Mouse (Mus musculus): ENCODE measurements around the gene Ssr2. TPM values are rescaled to one million over a fixed set of nuclear protein-coding genes. Genes with fewer than 3 reads are reported as not detected.

The Ssr2 gene
- polyA plus RNA-seq, 1 experiment: 89.0 TPM

GRCm38 (mm10) chr3:88626316-88626715 is 50.6 kb downstream of the Ssr2 start:
- H3K4me3 ChIP-seq (ENCODE audit: insufficient read depth, low read depth, low read length): no peak overlapping the region
- H3K4me1 ChIP-seq (ENCODE audit: control insufficient read depth, insufficient read depth, insufficient read length, low read length): peaks cover 50% of the 10 kb centered on the region
- peak overlapping the region; percentile 33 for H3K27ac ChIP-seq (replicated peaks; ENCODE audit: low read depth, low read length)

DNA sequence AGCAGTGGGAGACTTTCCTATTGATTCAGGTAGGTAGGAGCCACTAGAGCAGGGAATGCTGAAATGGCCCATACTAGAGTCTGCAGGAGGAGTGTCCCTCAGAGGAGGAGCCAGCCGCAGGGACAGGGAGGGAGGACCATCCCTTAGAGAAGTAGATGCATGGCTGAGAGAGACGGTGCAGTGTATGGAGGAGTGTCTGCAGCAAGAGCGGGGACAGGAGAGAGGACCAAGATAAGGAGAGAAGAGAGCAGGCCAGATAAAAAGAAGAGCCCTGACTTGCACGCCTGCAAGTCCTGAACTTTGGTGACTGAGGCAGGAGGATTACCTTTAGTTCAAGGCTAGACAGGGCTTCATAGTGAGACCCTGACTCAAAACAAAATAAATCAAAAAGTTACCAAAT is 51.4 kb downstream of the Ssr2 start:
- H3K4me1 ChIP-seq (ENCODE audit: control insufficient read depth, insufficient read depth, insufficient read length, low read length): peaks cover 50% of the 10 kb centered on the region
- no peak overlapping the region for H3K4me3 ChIP-seq (ENCODE audit: insufficient read depth, low read depth, low read length)
- no peak overlapping the region for H3K27ac ChIP-seq (replicated peaks; ENCODE audit: low read depth, low read length)

DNA sequence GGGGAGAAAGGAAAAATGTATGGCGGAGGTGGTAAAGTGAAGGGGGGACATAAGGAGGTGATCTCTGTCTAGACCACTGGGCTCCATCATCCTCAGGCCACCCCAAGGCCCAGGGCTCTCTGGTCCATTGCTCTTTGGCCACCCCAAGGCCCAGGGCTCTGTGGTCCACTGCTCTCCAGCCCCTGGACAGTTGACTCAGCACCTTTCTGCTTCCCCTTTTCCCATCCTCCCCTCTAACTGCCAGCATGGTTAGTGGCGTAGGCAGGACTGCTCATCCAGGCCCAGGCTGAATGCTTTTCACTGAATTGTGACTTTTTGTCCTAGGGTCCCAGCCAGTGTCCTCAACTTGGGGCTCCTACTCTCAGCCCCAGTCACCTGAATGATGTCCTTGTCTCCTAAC is 51.9 kb downstream of the Ssr2 start:
- Histone ChIP-seq H3K27ac (replicated peaks; ENCODE audit: low read depth, low read length) (no peak overlapping the region), H3K4me3 (ENCODE audit: insufficient read depth, low read depth, low read length) (no peak overlapping the region), H3K4me1 (ENCODE audit: control insufficient read depth, insufficient read depth, insufficient read length, low read length) (peaks cover 50% of the 10 kb centered on the region)

GRCm38 (mm10) chr3:88628766-88629165 is 53.1 kb downstream of the Ssr2 start:
- Histone ChIP-seq H3K27ac (replicated peaks; ENCODE audit: low read depth, low read length) (peak overlapping the region; percentile 53), H3K4me1 (ENCODE audit: control insufficient read depth, insufficient read depth, insufficient read length, low read length) (peaks cover 47% of the 10 kb centered on the region), H3K4me3 (ENCODE audit: insufficient read depth, low read depth, low read length) (no peak overlapping the region)

DNA sequence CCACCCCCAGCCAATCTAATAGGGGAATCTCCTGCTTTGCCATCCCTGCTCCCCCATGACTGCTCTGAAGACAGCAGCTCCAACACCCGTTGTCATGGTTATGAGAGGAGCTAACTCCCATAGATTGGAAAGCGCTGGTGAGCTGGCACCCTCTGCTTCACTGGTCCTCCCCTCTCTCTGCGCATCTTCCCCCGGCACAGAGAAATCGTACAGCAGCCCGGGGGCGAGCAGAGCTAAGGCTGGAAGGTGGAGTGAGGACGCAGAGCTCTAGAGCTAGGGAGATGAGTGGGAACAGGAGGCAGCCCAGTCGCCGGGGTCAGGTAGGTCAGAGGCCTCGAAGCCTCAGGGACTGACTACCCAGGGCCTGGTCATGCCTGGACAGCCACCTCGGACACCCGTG is 53.6 kb downstream of the Ssr2 start:
- peak overlapping the region; percentile 53 for H3K27ac ChIP-seq (replicated peaks; ENCODE audit: low read depth, low read length)
- H3K4me3 ChIP-seq (ENCODE audit: insufficient read depth, low read depth, low read length): no peak overlapping the region
- peaks cover 43% of the 10 kb centered on the region for H3K4me1 ChIP-seq (ENCODE audit: control insufficient read depth, insufficient read depth, insufficient read length, low read length)

DNA sequence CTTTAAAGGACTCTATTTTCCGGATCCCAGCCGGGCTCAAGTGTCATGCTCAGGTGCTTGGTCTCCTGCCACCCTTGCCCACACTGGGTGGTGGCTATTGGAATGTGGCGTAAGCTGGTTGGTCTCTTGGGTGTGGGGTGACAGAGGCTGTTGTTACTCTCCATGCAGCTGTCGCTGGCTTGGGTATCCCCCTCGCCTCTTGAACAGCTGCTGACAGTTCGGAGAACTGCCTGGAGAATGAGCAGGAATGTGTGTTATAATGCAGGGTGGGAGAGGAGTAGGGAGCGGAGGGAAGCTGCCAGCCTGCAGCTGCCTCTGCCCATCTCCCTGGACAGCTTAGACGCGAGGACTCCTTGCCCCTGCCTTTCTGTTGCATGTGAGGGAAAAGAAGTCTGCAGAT is 54.3 kb downstream of the Ssr2 start:
- no peak overlapping the region for H3K4me3 ChIP-seq (ENCODE audit: insufficient read depth, low read depth, low read length)
- H3K27ac ChIP-seq (replicated peaks; ENCODE audit: low read depth, low read length): 0 out of 2 replicates have a peak overlapping the region, but pooled peaks have one; percentile 6
- H3K4me1 ChIP-seq (ENCODE audit: control insufficient read depth, insufficient read depth, insufficient read length, low read length): peaks cover 36% of the 10 kb centered on the region

DNA sequence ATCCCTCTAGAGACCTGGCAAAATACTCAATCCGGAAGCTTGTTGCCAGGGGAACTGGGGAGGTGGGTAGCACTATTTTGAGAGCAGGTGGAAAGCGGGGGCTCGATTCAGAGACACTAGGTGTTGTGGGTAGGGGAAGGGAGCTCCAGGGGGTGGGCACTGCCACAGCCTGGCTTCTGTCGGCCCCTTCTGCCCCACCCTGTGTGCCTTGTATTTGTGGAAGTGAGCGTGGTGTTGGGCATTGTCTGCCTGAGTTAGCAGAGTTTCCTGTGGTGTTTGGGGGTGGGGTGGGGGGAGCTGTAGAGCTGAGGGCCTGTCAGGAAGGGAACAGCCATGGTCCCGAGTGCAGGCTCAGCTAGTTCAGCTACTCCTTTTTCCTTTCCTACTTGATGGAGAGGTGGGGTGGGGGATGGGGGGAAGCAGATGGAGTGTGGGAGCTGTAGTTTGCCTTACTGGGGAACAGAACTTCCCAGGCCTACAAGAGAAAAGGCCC is 55.2 kb downstream of the Ssr2 start:
- Histone ChIP-seq H3K4me3 (ENCODE audit: insufficient read depth, low read depth, low read length) (peak overlapping the region; percentile 5; the same call in 1 of the 2 replicates), H3K4me1 (ENCODE audit: control insufficient read depth, insufficient read depth, insufficient read length, low read length) (peaks cover 29% of the 10 kb centered on the region), H3K27ac (replicated peaks; ENCODE audit: low read depth, low read length) (peak overlapping the region; percentile 85)

- Histone ChIP-seq H3K27ac (replicated peaks; ENCODE audit: low read depth, low read length) (no peak overlapping the region), H3K4me1 (ENCODE audit: control insufficient read depth, insufficient read depth, insufficient read length, low read length) (peaks cover 22% of the 10 kb centered on the region), H3K4me3 (ENCODE audit: insufficient read depth, low read depth, low read length) (no peak overlapping the region)
These were observed 56.4 kb downstream of the Ssr2 start for GRCm38 (mm10) chr3:88631921-88632587.

- no peak overlapping the region for H3K27ac ChIP-seq (replicated peaks; ENCODE audit: low read depth, low read length)
- H3K4me3 ChIP-seq (ENCODE audit: insufficient read depth, low read depth, low read length): no peak overlapping the region
- H3K4me1 ChIP-seq (ENCODE audit: control insufficient read depth, insufficient read depth, insufficient read length, low read length): peaks cover 17% of the 10 kb centered on the region
These were observed 57.4 kb downstream of the Ssr2 start for GRCm38 (mm10) chr3:88633056-88633455.

GRCm38 (mm10) chr3:88635506-88636275 is 60.0 kb downstream of the Ssr2 start:
- Histone ChIP-seq H3K4me1 (ENCODE audit: control insufficient read depth, insufficient read depth, insufficient read length, low read length) (no peaks in the 10 kb centered on the region; the same call in 1 of the 2 replicates), H3K27ac (replicated peaks; ENCODE audit: low read depth, low read length) (no peak overlapping the region), H3K4me3 (ENCODE audit: insufficient read depth, low read depth, low read length) (no peak overlapping the region)

DNA sequence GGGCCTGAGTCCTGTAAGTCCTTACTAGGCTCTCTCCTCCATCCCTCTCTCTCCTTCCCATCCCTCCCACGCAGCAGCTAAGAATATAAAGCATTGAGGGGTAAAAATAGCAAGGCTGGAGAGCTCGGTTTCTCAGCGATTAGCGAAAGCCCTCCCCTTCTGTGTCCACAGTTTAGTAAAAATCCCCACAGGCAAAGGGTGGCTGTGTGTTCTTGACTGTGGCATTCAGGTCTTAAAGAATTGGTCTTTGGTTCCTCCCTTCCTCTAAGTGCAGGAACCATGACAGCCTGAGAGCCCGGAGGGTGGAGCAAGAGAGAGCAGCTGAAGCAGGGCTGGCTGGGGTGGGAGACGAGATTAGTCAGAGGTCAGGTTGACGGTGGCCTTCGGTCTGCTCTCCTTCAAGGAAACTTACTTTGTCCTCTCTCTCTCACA is 60.9 kb downstream of the Ssr2 start:
- no peaks in the 10 kb centered on the region; the same call in 1 of the 2 replicates for H3K4me1 ChIP-seq (ENCODE audit: control insufficient read depth, insufficient read depth, insufficient read length, low read length)
- H3K27ac ChIP-seq (replicated peaks; ENCODE audit: low read depth, low read length): no peak overlapping the region
- H3K4me3 ChIP-seq (ENCODE audit: insufficient read depth, low read depth, low read length): no peak overlapping the region

DNA sequence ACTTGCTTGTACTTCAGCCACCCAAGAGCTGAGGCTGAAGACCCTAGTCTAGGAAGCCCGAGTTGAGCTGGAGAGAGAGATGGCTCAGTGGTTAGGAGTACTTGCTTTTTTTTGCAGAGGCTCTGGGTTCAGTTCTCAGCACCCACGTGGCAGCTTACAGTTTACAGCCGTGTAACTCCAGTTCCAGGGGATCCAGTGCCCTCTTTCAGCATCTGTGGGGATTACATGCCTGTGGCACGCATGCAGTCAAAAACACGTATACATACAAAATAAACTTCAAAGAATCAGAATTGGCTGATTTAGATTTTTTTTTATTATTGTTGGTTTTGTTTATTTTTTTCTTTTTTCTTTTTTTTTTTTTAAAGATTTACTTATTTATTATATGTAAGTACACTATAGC is 61.5 kb downstream of the Ssr2 start:
- Histone ChIP-seq H3K27ac (replicated peaks; ENCODE audit: low read depth, low read length) (no peak overlapping the region), H3K4me3 (ENCODE audit: insufficient read depth, low read depth, low read length) (no peak overlapping the region), H3K4me1 (ENCODE audit: control insufficient read depth, insufficient read depth, insufficient read length, low read length) (no peaks in the 10 kb centered on the region)

Other genes starting within 250 kb of the Ssr2 start
- gene Tmem79, start 239.7 kb upstream of the Ssr2 start, polyA plus RNA-seq (2012; ENCODE audit: insufficient read depth, insufficient read length, missing spikeins): 89.9 and 111 TPM in 2 replicates
- gene Smg5, start 239.6 kb upstream of the Ssr2 start, polyA plus RNA-seq (2012; ENCODE audit: insufficient read depth, insufficient read length, missing spikeins): 14.2 and 24.1 TPM in 2 replicates
- 2.1 TPM in 2 replicates for gene Paqr6, start 211.3 kb upstream of the Ssr2 start, polyA plus RNA-seq (2012; ENCODE audit: insufficient read depth, insufficient read length, missing spikeins)
- not detected in 2 replicates for gene Bglap3, start 203.1 kb upstream of the Ssr2 start, polyA plus RNA-seq (2012; ENCODE audit: insufficient read depth, insufficient read length, missing spikeins)
- not detected in 2 replicates for gene Bglap2, start 197.2 kb upstream of the Ssr2 start, polyA plus RNA-seq (2012; ENCODE audit: insufficient read depth, insufficient read length, missing spikeins)
- not detected in 2 replicates for gene Bglap, start 191.4 kb upstream of the Ssr2 start, polyA plus RNA-seq (2012; ENCODE audit: insufficient read depth, insufficient read length, missing spikeins)
- 25.1 and 30.8 TPM in 2 replicates for gene Pmf1, start 165.5 kb upstream of the Ssr2 start, polyA plus RNA-seq (2012; ENCODE audit: insufficient read depth, insufficient read length, missing spikeins)
- gene Slc25a44, start 150.7 kb upstream of the Ssr2 start, polyA plus RNA-seq (2012; ENCODE audit: insufficient read depth, insufficient read length, missing spikeins): 71.0 and 78.1 TPM in 2 replicates
- 25.7 and 30.2 TPM in 2 replicates for gene Sema4a, start 114.7 kb upstream of the Ssr2 start, polyA plus RNA-seq (2012; ENCODE audit: insufficient read depth, insufficient read length, missing spikeins)
- gene Lmna, start 65.9 kb upstream of the Ssr2 start, polyA plus RNA-seq (2012; ENCODE audit: insufficient read depth, insufficient read length, missing spikeins): 33.8 and 35.7 TPM in 2 replicates
- gene Mex3a, start 43.5 kb upstream of the Ssr2 start, polyA plus RNA-seq (2012; ENCODE audit: insufficient read depth, insufficient read length, missing spikeins): 0.16 and 0.21 TPM in 2 replicates
- gene Rab25, start 27.6 kb upstream of the Ssr2 start, polyA plus RNA-seq (2012; ENCODE audit: insufficient read depth, insufficient read length, missing spikeins): not detected in 2 replicates
- 209 and 224 TPM in 2 replicates for gene Lamtor2, start 22.8 kb upstream of the Ssr2 start, polyA plus RNA-seq (2012; ENCODE audit: insufficient read depth, insufficient read length, missing spikeins)
- gene Ubqln4, start 22.1 kb upstream of the Ssr2 start, polyA plus RNA-seq (2012; ENCODE audit: insufficient read depth, insufficient read length, missing spikeins): 36.6 and 42.2 TPM in 2 replicates
- gene Arhgef2, start 30.1 kb downstream of the Ssr2 start, polyA plus RNA-seq (2012; ENCODE audit: insufficient read depth, insufficient read length, missing spikeins): 13.7 and 23.6 TPM in 2 replicates
- gene Rxfp4, start 77.3 kb downstream of the Ssr2 start, polyA plus RNA-seq (2012; ENCODE audit: insufficient read depth, insufficient read length, missing spikeins): not detected in 2 replicates
- 17.1 and 28.6 TPM in 2 replicates for gene Khdc4, start 109.9 kb downstream of the Ssr2 start, polyA plus RNA-seq (2012; ENCODE audit: insufficient read depth, insufficient read length, missing spikeins)
- 22.5 and 27.8 TPM in 2 replicates for gene Rit1, start 141.0 kb downstream of the Ssr2 start, polyA plus RNA-seq (2012; ENCODE audit: insufficient read depth, insufficient read length, missing spikeins)
- 3.3 and 6.7 TPM in 2 replicates for gene Syt11, start 199.3 kb downstream of the Ssr2 start, polyA plus RNA-seq (2012; ENCODE audit: insufficient read depth, insufficient read length, missing spikeins)